Mouse (Mus musculus) liver, embryonic 11.5 days (tissue): ENCODE measurements at regions not wholly inside any gene's neighbourhood (a gene's known extent, or its start where the extent isn't known, plus 50 kb on each side); places are given as distances from the start of the nearest gene placed in this dataset.

ENCODE experiments used
- ATAC-seq: fragments of 200-750 bp; cut with Nextera tagmentation; replicated peaks from 2 replicates; pipeline ENCODE4 v1.8.0; 2017; ENCODE audit warnings: moderate number of reproducible peaks, mild to moderate bottlenecking, moderate TSS enrichment, moderate library complexity; ENCODE audit not compliant: low FRiP score
- DNase-seq: peaks from one replicate; pipeline ENCODE4 v3.0.0-alpha.2; 2017; ENCODE audit warnings: low spot score
- H3K27ac ChIP-seq: fragments of 300-500 bp; sonication (generic); 2 replicates; pipeline ENCODE4 v1.5.1; 2014; ENCODE audit warnings: mild to moderate bottlenecking, low read depth, low read length, control low read depth
- H3K27me3 ChIP-seq: fragments of 300-500 bp; sonication (generic); replicated peaks from 2 replicates; pipeline ENCODE4 v1.6.1; 2014; ENCODE audit warnings: low read length, mixed read lengths; ENCODE audit not compliant: control insufficient read depth, insufficient read depth
- H3K36me3 ChIP-seq: fragments of 300-500 bp; sonication (generic); 2 replicates; pipeline ENCODE4 v1.6.1; 2014; ENCODE audit warnings: mild to moderate bottlenecking, low read length, moderate library complexity, mixed read lengths; ENCODE audit not compliant: control insufficient read depth, insufficient read depth
- H3K4me1 ChIP-seq: fragments of 300-500 bp; sonication (generic); replicated peaks from 2 replicates; pipeline ENCODE4 v1.6.1; 2014; ENCODE audit warnings: low read length, mixed read lengths; ENCODE audit not compliant: control insufficient read depth, insufficient read depth
- H3K4me2 ChIP-seq: fragments of 300-500 bp; sonication (generic); 2 replicates; pipeline ENCODE4 v1.6.1; 2014; ENCODE audit warnings: mild to moderate bottlenecking, control low read depth, moderate library complexity
- H3K4me3 ChIP-seq: fragments of 300-500 bp; sonication (generic); 2 replicates; pipeline ENCODE4 v1.5.1; 2014; ENCODE audit warnings: low read depth, low read length, control low read depth
- H3K9ac ChIP-seq: fragments of 300-500 bp; sonication (generic); 2 replicates; pipeline ENCODE4 v1.6.1; 2014; ENCODE audit warnings: low read depth, low read length, control low read depth
- H3K9me3 ChIP-seq: fragments of 300-500 bp; sonication (generic); 2 replicates; pipeline ENCODE4 v1.6.1; 2016; ENCODE audit warnings: low read length, inconsistent platforms, mixed read lengths; ENCODE audit not compliant: control insufficient read depth
- WGBS: fragments of 180-500 bp; shearing (Covaris S2); extraction: QIAGEN DNeasy Blood & Tissue Kit; methylation state at CpG from one replicate; pipeline ENCODE4 v1.1.7; 2014; 5-methylcytosine and 5-hydroxymethylcytosine counted together

DNA sequence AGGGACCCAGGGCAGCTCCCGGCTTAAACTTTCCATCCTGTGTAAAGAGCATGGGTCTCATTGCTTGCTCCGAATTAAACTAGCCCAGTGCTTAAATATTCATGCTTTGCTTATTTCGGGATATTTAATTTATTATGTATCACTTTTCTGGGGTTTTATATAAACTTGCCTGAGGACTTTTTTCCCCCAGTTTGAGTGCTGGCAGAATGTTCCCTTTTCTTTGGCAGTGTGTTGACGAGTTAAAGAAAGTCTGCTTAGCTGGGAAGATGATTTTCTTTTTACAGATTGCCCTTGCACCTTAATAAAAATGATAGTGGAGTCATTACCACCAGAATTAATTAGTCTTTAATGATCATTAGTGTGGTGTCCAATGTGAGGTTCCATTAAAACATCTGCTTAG, 126.9 kb downstream of the Gm10260 start:
- no peak overlapping the region for H3K4me3 ChIP-seq
- no peaks in the 10 kb centered on the region for H3K9me3 ChIP-seq
- H3K9ac ChIP-seq: no peak overlapping the region
- H3K4me2 ChIP-seq: no peak overlapping the region
- DNase-seq (no peak), ATAC-seq (no peak)
- H3K27me3 ChIP-seq: no peaks in the 10 kb centered on the region
- H3K36me3 ChIP-seq: no peaks in the 10 kb centered on the region
- H3K4me1 ChIP-seq: no peaks in the 10 kb centered on the region
- 84% methylated on average over 4 of the region's 4 CpGs for WGBS
- no peak overlapping the region for H3K27ac ChIP-seq

DNA sequence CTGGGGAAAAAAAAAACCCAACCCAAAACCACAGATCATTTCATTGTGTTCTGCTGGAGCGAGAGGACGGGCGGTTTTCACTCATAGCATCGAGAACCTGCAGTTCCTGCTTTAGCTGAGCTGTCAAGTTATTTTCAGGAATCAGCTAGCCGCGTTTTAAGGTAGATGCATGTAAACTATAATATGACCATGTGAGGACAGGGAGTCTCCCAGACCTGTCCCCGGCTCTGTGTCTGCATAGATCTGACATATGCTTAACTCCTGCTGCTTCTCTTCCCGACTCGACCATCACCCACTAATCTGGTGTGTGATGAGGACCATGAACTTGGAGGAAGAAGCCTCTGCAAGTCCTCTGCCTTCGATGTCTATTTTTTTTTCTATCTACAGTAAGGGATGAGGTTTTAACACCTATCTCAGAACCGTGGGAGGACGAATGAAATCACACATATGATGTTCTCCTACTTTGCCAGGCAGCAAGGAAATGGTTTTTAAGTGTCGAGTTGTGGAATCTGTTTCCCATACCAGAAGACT, 128.5 kb downstream of the Gm10260 start:
- Histone ChIP-seq H3K9ac (no peak overlapping the region), H3K36me3 (no peaks in the 10 kb centered on the region), H3K4me2 (no peak overlapping the region), H3K27me3 (no peaks in the 10 kb centered on the region), H3K27ac (no peak overlapping the region), H3K9me3 (no peaks in the 10 kb centered on the region), H3K4me1 (no peaks in the 10 kb centered on the region), H3K4me3 (no peak overlapping the region)
- ATAC-seq (no peak), DNase-seq (no peak)
- WGBS: 73% methylated on average over 13 of the region's 13 CpGs

DNA sequence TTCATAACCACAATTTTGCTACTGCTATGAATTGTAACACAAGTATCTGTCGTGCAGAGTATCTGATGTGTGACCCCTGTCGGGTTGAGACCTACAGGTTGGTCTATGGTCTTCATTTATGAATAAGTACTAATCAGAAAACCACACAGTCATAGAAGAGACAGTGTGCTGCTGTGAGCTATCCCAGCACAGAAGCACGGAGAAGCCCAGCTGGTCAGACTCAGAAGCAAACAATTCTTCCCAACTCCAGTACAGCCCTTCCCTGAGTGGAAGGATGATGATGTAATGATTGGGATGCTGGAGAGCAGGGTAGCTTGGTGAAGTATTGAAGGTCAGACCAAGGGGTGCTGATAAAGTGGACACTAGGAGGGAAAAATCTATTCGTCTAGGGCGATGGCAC, 129.5 kb downstream of the Gm10260 start:
- WGBS: 81% methylated on average over 5 of the region's 5 CpGs
- ATAC-seq: no peak
- no peak for DNase-seq
- no peaks in the 10 kb centered on the region for H3K36me3 ChIP-seq
- no peaks in the 10 kb centered on the region for H3K27me3 ChIP-seq
- H3K4me3 ChIP-seq: no peak overlapping the region
- H3K4me1 ChIP-seq: no peaks in the 10 kb centered on the region
- no peak overlapping the region for H3K4me2 ChIP-seq
- no peaks in the 10 kb centered on the region for H3K9me3 ChIP-seq
- no peak overlapping the region for H3K27ac ChIP-seq
- H3K9ac ChIP-seq: no peak overlapping the region

DNA sequence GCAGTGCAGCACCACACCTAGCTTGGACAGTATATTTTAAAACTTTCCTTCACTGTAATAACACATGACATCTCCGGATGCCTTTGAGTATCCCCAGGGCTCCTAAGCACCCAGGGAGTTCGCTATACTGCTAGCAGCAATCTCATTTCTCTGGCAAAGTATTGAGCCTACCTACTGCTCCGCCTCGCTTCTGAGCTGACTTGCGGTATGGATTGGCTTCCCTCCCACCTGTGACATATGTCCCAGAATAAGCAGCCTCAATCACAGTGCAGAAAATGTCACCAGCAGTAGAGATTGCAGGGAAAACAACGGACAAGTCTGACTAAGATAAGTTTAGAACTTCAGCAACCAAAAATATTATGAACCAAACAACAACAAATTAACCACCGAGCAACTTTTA, 131.8 kb downstream of the Gm10260 start:
- DNase-seq (no peak), ATAC-seq (no peak)
- H3K9ac ChIP-seq: no peak overlapping the region
- no peak overlapping the region for H3K4me3 ChIP-seq
- H3K9me3 ChIP-seq: no peaks in the 10 kb centered on the region
- H3K4me2 ChIP-seq: no peak overlapping the region
- no peaks in the 10 kb centered on the region for H3K36me3 ChIP-seq
- H3K27me3 ChIP-seq: no peaks in the 10 kb centered on the region
- H3K4me1 ChIP-seq: no peaks in the 10 kb centered on the region
- no peak overlapping the region for H3K27ac ChIP-seq
- WGBS: 87% methylated on average over 7 of the region's 7 CpGs

DNA sequence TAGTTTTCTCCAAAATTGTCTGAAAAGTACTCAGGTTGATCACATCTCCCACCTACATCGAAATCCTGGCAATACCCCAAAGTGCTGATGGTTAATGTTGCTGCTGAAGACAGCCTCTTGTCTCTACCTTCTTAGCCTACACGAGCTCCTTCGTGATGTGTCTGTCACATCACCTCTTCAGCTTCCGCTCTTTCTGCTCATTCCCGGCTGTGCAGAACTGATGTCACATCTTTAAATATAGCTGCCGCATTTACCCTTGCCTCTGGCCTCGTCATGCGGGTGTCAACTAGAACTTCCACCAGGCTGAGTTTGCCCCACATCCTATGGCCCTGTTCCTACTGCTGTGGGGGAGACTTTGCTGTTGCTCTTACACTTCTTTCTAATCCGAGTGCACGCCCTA, 133.2 kb downstream of the Gm10260 start:
- DNase-seq: no peak

DNA sequence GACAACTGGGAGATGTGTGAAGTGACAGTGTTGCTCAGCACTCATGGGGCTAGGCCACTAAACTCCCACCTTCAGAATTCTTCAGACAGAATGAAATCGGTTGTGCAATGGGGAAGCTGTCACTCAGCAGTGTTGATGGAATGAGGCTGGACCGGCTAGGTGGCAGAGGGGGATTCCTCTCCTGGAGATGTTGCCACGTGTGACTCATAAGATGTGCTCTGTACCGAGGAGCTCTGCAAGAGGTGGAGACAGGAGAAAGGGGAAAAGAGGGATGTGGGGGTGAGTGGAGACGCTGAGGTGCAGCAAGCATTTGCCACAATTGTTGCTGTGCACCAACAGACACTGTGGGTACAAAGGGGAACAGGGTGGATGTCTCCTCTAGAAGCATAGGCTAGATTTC, 133.6 kb downstream of the Gm10260 start:
- H3K27me3 ChIP-seq: no peaks in the 10 kb centered on the region
- no peak overlapping the region for H3K4me3 ChIP-seq
- H3K27ac ChIP-seq: no peak overlapping the region
- WGBS: 47% methylated on average over 5 of the region's 5 CpGs
- H3K36me3 ChIP-seq: no peaks in the 10 kb centered on the region
- no peaks in the 10 kb centered on the region for H3K4me1 ChIP-seq
- ATAC-seq: no peak
- no peak overlapping the region for H3K9ac ChIP-seq
- no peak for DNase-seq
- no peaks in the 10 kb centered on the region for H3K9me3 ChIP-seq
- no peak overlapping the region for H3K4me2 ChIP-seq

More for the DNA sequence above, 133.2 kb downstream of the Gm10260 start:
- H3K4me1 ChIP-seq: no peaks in the 10 kb centered on the region
- no peaks in the 10 kb centered on the region for H3K9me3 ChIP-seq
- H3K36me3 ChIP-seq: no peaks in the 10 kb centered on the region
- no peak overlapping the region for H3K4me3 ChIP-seq
- no peaks in the 10 kb centered on the region for H3K27me3 ChIP-seq
- 78% methylated on average over 10 of the region's 10 CpGs for WGBS
- no peak overlapping the region for H3K9ac ChIP-seq
- ATAC-seq: no peak
- no peak overlapping the region for H3K27ac ChIP-seq
- H3K4me2 ChIP-seq: no peak overlapping the region

DNA sequence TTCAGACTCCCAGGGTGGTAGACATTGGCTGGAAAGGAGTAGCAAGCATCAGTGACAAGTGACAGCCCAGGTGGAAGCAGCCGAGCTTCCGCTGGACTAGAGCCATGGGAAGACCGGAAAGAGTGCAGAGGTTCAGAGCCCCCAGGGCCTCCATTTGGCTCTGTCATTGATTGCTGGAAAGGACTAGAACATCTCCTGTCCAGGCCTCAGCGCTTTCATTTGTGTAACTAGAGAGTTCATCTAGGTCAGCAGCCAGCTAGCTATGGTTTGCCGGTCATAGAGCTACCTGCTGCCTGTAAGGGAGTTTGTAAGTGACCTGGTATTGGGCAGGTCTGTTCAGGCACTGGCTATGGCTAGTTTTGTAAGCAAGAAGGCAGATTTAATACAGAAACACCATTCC, 134.3 kb downstream of the Gm10260 start:
- 80% methylated on average over 5 of the region's 5 CpGs for WGBS
- no peak overlapping the region for H3K4me3 ChIP-seq
- H3K4me1 ChIP-seq: no peaks in the 10 kb centered on the region
- no peak for ATAC-seq
- H3K27ac ChIP-seq: no peak overlapping the region
- H3K27me3 ChIP-seq: no peaks in the 10 kb centered on the region
- H3K4me2 ChIP-seq: no peak overlapping the region
- no peak for DNase-seq
- H3K9me3 ChIP-seq: no peaks in the 10 kb centered on the region
- no peak overlapping the region for H3K9ac ChIP-seq
- H3K36me3 ChIP-seq: no peaks in the 10 kb centered on the region

DNA sequence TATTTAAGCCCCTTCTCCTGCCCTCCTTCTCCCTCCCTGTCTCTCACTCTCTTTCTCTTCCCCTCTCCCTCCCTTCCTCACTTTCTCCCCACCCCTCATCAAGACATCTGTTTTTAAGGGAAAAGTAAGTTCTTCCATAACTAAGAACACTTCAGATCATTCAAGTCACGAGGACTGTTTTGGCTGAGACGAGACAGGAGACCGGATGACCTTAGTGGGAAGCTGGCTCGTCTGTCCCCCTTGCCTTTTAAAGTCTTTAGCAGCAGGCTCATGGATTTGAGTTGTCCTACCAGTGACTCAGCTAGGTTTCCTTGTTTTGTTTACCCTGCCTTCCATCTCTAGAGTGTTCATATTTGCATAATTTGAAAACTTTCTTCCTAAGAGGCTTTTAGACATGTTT, 135.0 kb downstream of the Gm10260 start:
- H3K9ac ChIP-seq: no peak overlapping the region
- H3K4me1 ChIP-seq: no peaks in the 10 kb centered on the region
- no peak overlapping the region for H3K4me3 ChIP-seq
- 76% methylated on average over 4 of the region's 4 CpGs for WGBS
- H3K36me3 ChIP-seq: no peaks in the 10 kb centered on the region
- H3K27me3 ChIP-seq: no peaks in the 10 kb centered on the region
- H3K9me3 ChIP-seq: no peaks in the 10 kb centered on the region
- DNase-seq: no peak
- no peak overlapping the region for H3K4me2 ChIP-seq
- H3K27ac ChIP-seq: no peak overlapping the region
- no peak for ATAC-seq

DNA sequence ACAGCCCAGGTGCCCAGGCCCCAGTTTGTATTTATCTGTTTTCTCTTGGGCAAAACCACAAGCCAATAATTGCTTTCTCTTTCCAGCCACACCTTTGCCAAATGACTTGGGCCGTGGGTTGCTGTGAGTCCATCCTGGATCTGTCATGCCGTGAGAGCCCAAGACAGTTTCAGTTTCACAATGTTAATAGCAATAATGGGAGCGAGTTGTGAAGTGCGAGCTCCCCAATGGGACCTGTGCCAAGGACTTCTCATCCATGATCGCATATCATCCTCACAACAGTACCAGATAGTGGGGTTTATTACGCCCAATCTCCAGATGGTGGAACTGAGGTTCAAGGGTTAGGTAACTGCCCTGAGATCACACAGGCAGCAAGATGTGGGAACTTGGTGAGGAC, 142.2 kb downstream of the Gm10260 start:
- H3K4me1 ChIP-seq: peaks cover 3% of the 10 kb centered on the region; the same call in 1 of the 2 replicates
- no peak overlapping the region for H3K9ac ChIP-seq
- H3K27ac ChIP-seq: no peak overlapping the region
- no peak overlapping the region for H3K4me3 ChIP-seq
- no peak overlapping the region for H3K4me2 ChIP-seq
- no peak for ATAC-seq
- WGBS: 83% methylated on average over 6 of the region's 6 CpGs
- H3K9me3 ChIP-seq: no peaks in the 10 kb centered on the region
- no peaks in the 10 kb centered on the region for H3K27me3 ChIP-seq
- no peaks in the 10 kb centered on the region for H3K36me3 ChIP-seq
- DNase-seq: no peak
